In genomic region chr1:38893081-38893480, GRCm38 (mm10) we compare ENCODE assay signal across 21 mouse cellular contexts. TPM values are rescaled to one million over a fixed set of nuclear protein-coding genes. Genes with fewer than 3 reads are reported as not detected.
DNase-seq lines count a peak whose midpoint lies in the region; ATAC-seq and TF ChIP-seq lines count a peak whose summit lies in the region.
"Had no signal": no experiment of that assay in that cellular context is flagged by ENCODE, and none has a peak within 500 bp of the region (broad histone marks: within the 10 kb centered on the region; RNA-seq: fewer than 3 reads in every experiment).

No protein-coding gene starts in this region.

- H3K9me3 ChIP-seq in hindbrain, embryonic 12.5 days (replicated peaks): no peaks in the 10 kb centered on the region
- no peaks in the 10 kb centered on the region for H3K9me3 ChIP-seq in midbrain, embryonic 13.5 days
- H3K9me3 ChIP-seq: heart, embryonic 12.5 days; limb, embryonic 10.5 days; liver, embryonic 13.5 days; megakaryocyte, embryonic 14.5 days had no signal

- no peak overlapping the region for H3K9ac ChIP-seq in hindbrain, embryonic 12.5 days
- peak overlapping the region; percentile 28; the same call in 1 of the 2 replicates for H3K9ac ChIP-seq in midbrain, embryonic 13.5 days (replicated peaks)
- H3K9ac ChIP-seq: heart, embryonic 12.5 days; liver, embryonic 13.5 days had no signal

- H3K36me3 ChIP-seq in hindbrain, embryonic 12.5 days: 0 out of 2 replicates have a peak, but pooled peaks cover 9% of the 10 kb centered on the region
- H3K36me3 ChIP-seq in midbrain, embryonic 13.5 days: peaks cover 22% of the 10 kb centered on the region
- H3K36me3 ChIP-seq: heart, embryonic 12.5 days; limb, embryonic 10.5 days; liver, embryonic 13.5 days had no signal

- no peak for TF ChIP-seq POLR2A in olfactory bulb, adult 2 months (IDR thresholded peaks at IDR 0.05; ENCODE audit: insufficient read depth, low read depth, low read length)

- TF ChIP-seq CTCF in layer of hippocampus, adult 2 months (conservative IDR thresholded peaks at IDR 0.05): no peak
- TF ChIP-seq CTCF in olfactory bulb, adult 2 months (IDR thresholded peaks at IDR 0.05; ENCODE audit: insufficient read depth, low read depth, low read length): no peak

- H3K27ac ChIP-seq in layer of hippocampus, adult 2 months: no peak overlapping the region
- peak overlapping the region; percentile 64 for H3K27ac ChIP-seq in hindbrain, embryonic 12.5 days
- H3K27ac ChIP-seq in midbrain, embryonic 13.5 days: peak overlapping the region; percentile 78
- H3K27ac ChIP-seq in olfactory bulb, adult 2 months (ENCODE audit: insufficient read depth, low read depth, low read length): peak overlapping the region; percentile 73
- H3K27ac ChIP-seq: limb, embryonic 10.5 days; liver, embryonic 13.5 days had no signal

- H3K4me1 ChIP-seq in hindbrain, embryonic 12.5 days: peaks cover 25% of the 10 kb centered on the region
- peaks cover 34% of the 10 kb centered on the region for H3K4me1 ChIP-seq in midbrain, embryonic 13.5 days (replicated peaks)
- H3K4me1 ChIP-seq in olfactory bulb, adult 2 months (ENCODE audit: control insufficient read depth, insufficient read depth, low read length): peaks cover 17% of the 10 kb centered on the region
- H3K4me1 ChIP-seq: heart, embryonic 12.5 days; liver, embryonic 13.5 days had no signal

- no peak overlapping the region for H3K4me2 ChIP-seq in hindbrain, embryonic 12.5 days (replicated peaks)
- no peak overlapping the region for H3K4me2 ChIP-seq in midbrain, embryonic 13.5 days (replicated peaks)
- H3K4me2 ChIP-seq: heart, embryonic 12.5 days; liver, embryonic 13.5 days had no signal

- WGBS in hindbrain, embryonic 12.5 days: 39% methylated on average over 5 of the region's 5 CpGs
- 66% methylated on average over 5 of the region's 5 CpGs for WGBS in midbrain, embryonic 13.5 days
- 20% methylated on average over 5 of the region's 5 CpGs for WGBS in olfactory bulb, adult 2 months

- no peaks in the 10 kb centered on the region for H3K27me3 ChIP-seq in hindbrain, embryonic 12.5 days
- H3K27me3 ChIP-seq in midbrain, embryonic 13.5 days: no peaks in the 10 kb centered on the region

- no peak overlapping the region for H3K4me3 ChIP-seq in layer of hippocampus, adult 2 months
- no peak overlapping the region for H3K4me3 ChIP-seq in hindbrain, embryonic 12.5 days
- H3K4me3 ChIP-seq in midbrain, embryonic 13.5 days (replicated peaks): no peak overlapping the region
- H3K4me3 ChIP-seq in olfactory bulb, adult 2 months (ENCODE audit: insufficient read depth, low read depth, low read length): no peak overlapping the region
- H3K4me3 ChIP-seq: heart, embryonic 12.5 days; limb, embryonic 10.5 days; liver, embryonic 13.5 days; megakaryocyte, embryonic 14.5 days had no signal

- DNase-seq in layer of hippocampus, postnatal 10 days (ENCODE audit: low spot score in 2 of 2): peak; percentile 14 to 23
- no peak for DNase-seq in layer of hippocampus, adult 2 months (ENCODE audit: low spot score in 2 of 2)
- DNase-seq in thymus, postnatal 36 days: no peak
- no peak for DNase-seq in right cerebral cortex, postnatal 36 days (ENCODE audit: low spot score in 2 of 2)
- DNase-seq in MN1 (ENCODE audit: low spot score): no peak
- DNase-seq: cerebellum, adult 18-20 months; gastrocnemius, postnatal 36 days; heart, postnatal 4 days; kidney, adult 18-20 months; liver, embryonic 13.5 days had no signal

- peak; percentile 28; the same call in 1 of the 2 replicates for ATAC-seq in hindbrain, embryonic 12.5 days (ENCODE audit: low FRiP score)
- ATAC-seq in midbrain, embryonic 13.5 days: no peak

RNA-seq across cellular contexts. Expression of gene Chst10, which starts 4.9 kb away (rescaled TPM):
- total RNA-seq in layer of hippocampus, postnatal 10 days (2021): 10 to 100 TPM; 53.0 to 58.5 TPM
- total RNA-seq in layer of hippocampus, adult 2 months (2021): 10 to 100 TPM; 52.6 to 56.3 TPM
- 31.0 and 32.4 TPM in 2 replicates for polyA plus RNA-seq in hindbrain, embryonic 12.5 days (2016; fragmentation: Nextera tagmentation; extraction: Ambion mirVana)
- polyA plus RNA-seq in midbrain, embryonic 13.5 days (2015; fragmentation: Nextera tagmentation; extraction: Ambion mirVana): 45.9 and 46.6 TPM in 2 replicates
- not detected in 2 replicates for polyA plus RNA-seq in olfactory bulb, adult 2 months (2012; ENCODE audit: insufficient read depth, insufficient read length, low replicate concordance, missing spikeins)

RNA-seq across cellular contexts. Expression of gene Nms, which starts 45.9 kb away (rescaled TPM):
- total RNA-seq in layer of hippocampus, postnatal 10 days (2021): not detected
- not detected for total RNA-seq in layer of hippocampus, adult 2 months (2021)
- polyA plus RNA-seq in hindbrain, embryonic 12.5 days (2016; fragmentation: Nextera tagmentation; extraction: Ambion mirVana): 0.56 and 1.3 TPM in 2 replicates
- polyA plus RNA-seq in midbrain, embryonic 13.5 days (2015; fragmentation: Nextera tagmentation; extraction: Ambion mirVana): 0.43 TPM in 1 of 2 replicates, not detected in the other
- not detected in 2 replicates for polyA plus RNA-seq in olfactory bulb, adult 2 months (2012; ENCODE audit: insufficient read depth, insufficient read length, low replicate concordance, missing spikeins)
- total RNA-seq: gastrocnemius, postnatal 36 days; heart, postnatal 4 days; left cerebral cortex, adult 18-20 months; neutrophil, adult 5-6 weeks had no signal
- polyA plus RNA-seq: heart, embryonic 12.5 days; large intestine, adult 2 months; limb, embryonic 10.5 days; liver, embryonic 13.5 days; lung, embryonic 16.5 days; testis, adult 2 months had no signal

RNA-seq across cellular contexts. Expression of gene Lonrf2, which starts 56.6 kb away (rescaled TPM):
- total RNA-seq in layer of hippocampus, postnatal 10 days (2021): 100 to 1,000 TPM; 122 TPM
- total RNA-seq in layer of hippocampus, adult 2 months (2021): 100 to 1,000 TPM; 106 to 109 TPM
- polyA plus RNA-seq in hindbrain, embryonic 12.5 days (2016; fragmentation: Nextera tagmentation; extraction: Ambion mirVana): 7.6 and 8.2 TPM in 2 replicates
- 12.5 and 14.1 TPM in 2 replicates for polyA plus RNA-seq in midbrain, embryonic 13.5 days (2015; fragmentation: Nextera tagmentation; extraction: Ambion mirVana)
- 59.8 TPM in 1 of 2 replicates, not detected in the other for polyA plus RNA-seq in olfactory bulb, adult 2 months (2012; ENCODE audit: insufficient read depth, insufficient read length, low replicate concordance, missing spikeins)
- total RNA-seq: neutrophil, adult 5-6 weeks had no signal

Comparison
In these comparisons a context has a peak if more than half of its experiments do, and no peak if none do; other contexts are left out.
1. DNase-seq: peak in layer of hippocampus, postnatal 10 days (2 of 2); none in layer of hippocampus, adult 2 months (0 of 2), thymus, postnatal 36 days (0 of 2), right cerebral cortex, postnatal 36 days (0 of 2) and MN1 (single experiment).